Mouse (Mus musculus): ENCODE results near the gene Ifrd1. TPM values are rescaled to one million over a fixed set of nuclear protein-coding genes. Genes with fewer than 3 reads are reported as not detected.

Ifrd1 gene
- polyA plus RNA-seq, 1 experiment from 2014 or later: 122 TPM

GRCm38 (mm10) chr12:40247976-40248375, 328 bp downstream of the Ifrd1 start:
- Histone ChIP-seq H3K4me2 (replicated peaks; ENCODE audit: low read depth) (no peak overlapping the region), H3K4me3 (ENCODE audit: low read depth, low read length) (no peak overlapping the region), H3K27ac (replicated peaks) (peak overlapping the region; percentile 8; the same call in 1 of the 2 replicates), H3K9me3 (ENCODE audit: control insufficient read depth, low read length) (no peaks in the 10 kb centered on the region), H3K36me3 (ENCODE audit: control insufficient read depth, insufficient read depth, low read length) (no peaks in the 10 kb centered on the region), H3K9ac (ENCODE audit: low read length) (no peak overlapping the region), H3K27me3 (ENCODE audit: control insufficient read depth, insufficient read depth, low read length) (no peaks in the 10 kb centered on the region), H3K4me1 (replicated peaks; ENCODE audit: control insufficient read depth, insufficient read depth) (peaks cover 2% of the 10 kb centered on the region; the same call in 1 of the 2 replicates)
- ATAC-seq (ENCODE audit: low FRiP score, low TSS enrichment) (peak; percentile 96), DNase-seq (ENCODE audit: low spot score) (peak; percentile 76)
- no peak for TF ChIP-seq EP300 (optimal IDR thresholded peaks at IDR 0.05)
- WGBS: 54% methylated on average over 6 of the region's 6 CpGs

GRCm38 (mm10) chr12:40247384-40247783, 920 bp downstream of the Ifrd1 start:
- Histone ChIP-seq H3K4me1 (replicated peaks; ENCODE audit: control insufficient read depth, insufficient read depth) (peaks cover 2% of the 10 kb centered on the region; the same call in 1 of the 2 replicates), H3K9ac (ENCODE audit: low read length) (no peak overlapping the region), H3K36me3 (ENCODE audit: control insufficient read depth, insufficient read depth, low read length) (no peaks in the 10 kb centered on the region), H3K4me2 (replicated peaks; ENCODE audit: low read depth) (no peak overlapping the region), H3K27me3 (ENCODE audit: control insufficient read depth, insufficient read depth, low read length) (no peaks in the 10 kb centered on the region), H3K4me3 (ENCODE audit: low read depth, low read length) (no peak overlapping the region), H3K9me3 (ENCODE audit: control insufficient read depth, low read length) (no peaks in the 10 kb centered on the region), H3K27ac (replicated peaks) (peak overlapping the region; percentile 8; the same call in 1 of the 2 replicates)
- WGBS: 37% methylated on average over 4 of the region's 4 CpGs
- TF ChIP-seq EP300 (optimal IDR thresholded peaks at IDR 0.05) (no peak), CTCF (IDR thresholded peaks at IDR 0.05; ENCODE audit: low read depth) (no peak)
- DNase-seq (ENCODE audit: low spot score): no peak
- ATAC-seq (ENCODE audit: low FRiP score, low TSS enrichment): 0 out of 2 replicates have a peak, but pooled peaks have one; percentile 6

GRCm38 (mm10) chr12:40245434-40245970, 2.8 kb downstream of the Ifrd1 start:
- DNase-seq (ENCODE audit: low spot score) (no peak), ATAC-seq (ENCODE audit: low FRiP score, low TSS enrichment) (no peak)
- no peak overlapping the region for H3K4me3 ChIP-seq (ENCODE audit: low read depth, low read length)
- WGBS: 90% methylated on average over 7 of the region's 7 CpGs
- H3K27me3 ChIP-seq (ENCODE audit: control insufficient read depth, insufficient read depth, low read length): no peaks in the 10 kb centered on the region
- H3K27ac ChIP-seq (replicated peaks): no peak overlapping the region
- H3K4me1 ChIP-seq (replicated peaks; ENCODE audit: control insufficient read depth, insufficient read depth): peaks cover 2% of the 10 kb centered on the region; the same call in 1 of the 2 replicates
- no peaks in the 10 kb centered on the region for H3K9me3 ChIP-seq (ENCODE audit: control insufficient read depth, low read length)
- H3K4me2 ChIP-seq (replicated peaks; ENCODE audit: low read depth): no peak overlapping the region
- H3K36me3 ChIP-seq (ENCODE audit: control insufficient read depth, insufficient read depth, low read length): no peaks in the 10 kb centered on the region
- H3K9ac ChIP-seq (ENCODE audit: low read length): no peak overlapping the region
- TF ChIP-seq EP300 (optimal IDR thresholded peaks at IDR 0.05) (no peak), CTCF (IDR thresholded peaks at IDR 0.05; ENCODE audit: low read depth) (no peak)

- WGBS: 91% methylated on average over 5 of the region's 5 CpGs
- Histone ChIP-seq H3K9me3 (ENCODE audit: control insufficient read depth, low read length) (no peaks in the 10 kb centered on the region), H3K36me3 (ENCODE audit: control insufficient read depth, insufficient read depth, low read length) (no peaks in the 10 kb centered on the region), H3K27ac (replicated peaks) (no peak overlapping the region), H3K4me3 (ENCODE audit: low read depth, low read length) (no peak overlapping the region), H3K9ac (ENCODE audit: low read length) (no peak overlapping the region), H3K27me3 (ENCODE audit: control insufficient read depth, insufficient read depth, low read length) (no peaks in the 10 kb centered on the region), H3K4me1 (replicated peaks; ENCODE audit: control insufficient read depth, insufficient read depth) (peaks cover 2% of the 10 kb centered on the region; the same call in 1 of the 2 replicates), H3K4me2 (replicated peaks; ENCODE audit: low read depth) (no peak overlapping the region)
- ATAC-seq (ENCODE audit: low FRiP score, low TSS enrichment): no peak
- TF ChIP-seq CTCF (IDR thresholded peaks at IDR 0.05; ENCODE audit: low read depth): no peak
- TF ChIP-seq EP300 (optimal IDR thresholded peaks at IDR 0.05): no peak
- no peak for DNase-seq (ENCODE audit: low spot score)
Measured at GRCm38 (mm10) chr12:40244926-40245325, 3.4 kb downstream of the Ifrd1 start.

- 18% methylated on average over 11 of the region's 11 CpGs for WGBS
- Histone ChIP-seq H3K27me3 (ENCODE audit: control insufficient read depth, insufficient read depth, low read length) (no peaks in the 10 kb centered on the region), H3K36me3 (ENCODE audit: control insufficient read depth, insufficient read depth, low read length) (no peaks in the 10 kb centered on the region), H3K9ac (ENCODE audit: low read length) (no peak overlapping the region), H3K9me3 (ENCODE audit: control insufficient read depth, low read length) (no peaks in the 10 kb centered on the region), H3K4me2 (replicated peaks; ENCODE audit: low read depth) (peak overlapping the region; percentile 17), H3K27ac (replicated peaks) (no peak overlapping the region), H3K4me1 (replicated peaks; ENCODE audit: control insufficient read depth, insufficient read depth) (peaks cover 2% of the 10 kb centered on the region; the same call in 1 of the 2 replicates), H3K4me3 (ENCODE audit: low read depth, low read length) (no peak overlapping the region)
- peak; percentile 75 for DNase-seq (ENCODE audit: low spot score)
- ATAC-seq (ENCODE audit: low FRiP score, low TSS enrichment): peak; percentile 52
- TF ChIP-seq CTCF (IDR thresholded peaks at IDR 0.05; ENCODE audit: low read depth): no peak
- TF ChIP-seq EP300 (optimal IDR thresholded peaks at IDR 0.05): no peak
Measured at GRCm38 (mm10) chr12:40243821-40244221, 4.5 kb downstream of the Ifrd1 start.

- Histone ChIP-seq H3K36me3 (ENCODE audit: control insufficient read depth, insufficient read depth, low read length) (no peaks in the 10 kb centered on the region), H3K27me3 (ENCODE audit: control insufficient read depth, insufficient read depth, low read length) (no peaks in the 10 kb centered on the region), H3K27ac (replicated peaks) (no peak overlapping the region), H3K4me1 (replicated peaks; ENCODE audit: control insufficient read depth, insufficient read depth) (no peaks in the 10 kb centered on the region; the same call in 1 of the 2 replicates), H3K9me3 (ENCODE audit: control insufficient read depth, low read length) (no peaks in the 10 kb centered on the region), H3K4me2 (replicated peaks; ENCODE audit: low read depth) (no peak overlapping the region), H3K4me3 (ENCODE audit: low read depth, low read length) (no peak overlapping the region), H3K9ac (ENCODE audit: low read length) (no peak overlapping the region)
- 67% methylated on average over 4 of the region's 4 CpGs for WGBS
- DNase-seq (ENCODE audit: low spot score) (no peak), ATAC-seq (ENCODE audit: low FRiP score, low TSS enrichment) (no peak)
- TF ChIP-seq CTCF (IDR thresholded peaks at IDR 0.05; ENCODE audit: low read depth): no peak
- TF ChIP-seq EP300 (optimal IDR thresholded peaks at IDR 0.05): no peak
Measured at GRCm38 (mm10) chr12:40243241-40243640, 5.1 kb downstream of the Ifrd1 start.
